Mouse (Mus musculus): ENCODE results near the gene Slc13a2. TPM values are rescaled to one million over a fixed set of nuclear protein-coding genes. Genes with fewer than 3 reads are reported as not detected.

Gene Slc13a2
- total RNA-seq, 1 experiment = 0.13 TPM

DNA sequence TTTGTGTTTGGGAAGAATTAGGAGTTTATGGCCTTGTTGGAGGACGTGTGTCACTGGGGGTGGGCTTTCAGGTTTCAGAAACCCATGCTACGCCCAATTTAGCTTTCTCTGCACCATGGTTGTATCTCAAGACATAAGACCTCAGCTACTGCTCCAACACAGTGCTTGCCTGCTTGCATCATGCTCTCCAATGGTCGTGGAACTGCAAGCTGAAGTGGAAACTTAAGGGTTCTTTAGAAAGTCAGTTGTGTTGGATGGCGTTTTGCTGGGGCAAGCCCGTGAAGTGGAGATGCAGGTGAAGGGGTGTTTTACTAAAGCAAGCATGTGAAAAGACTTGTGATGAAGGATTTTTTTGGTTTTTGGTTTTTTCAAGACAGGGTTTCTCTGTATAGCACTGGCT is 21.1 kb upstream of the Slc13a2 start:
- in situ Hi-C loops (cut with MboI; ENCODE audit: low sequenced_read_pairs in 2 of 2, unreplicated experiment in 2 of 2) = no loop called here
- no peak for DNase-seq (ENCODE audit: low read depth, low spot score)
- H3K36me3 ChIP-seq (ENCODE audit: control insufficient read depth, insufficient read depth, low read length, poor library complexity, severe bottlenecking) = no peaks in the 10 kb centered on the region
- H3K4me3 ChIP-seq (ENCODE audit: insufficient read depth in 1 of 2, low read depth in 1 of 2, low read length in 2 of 2, poor library complexity in 1 of 2, severe bottlenecking in 1 of 2) = no peak overlapping the region
- H3K27ac ChIP-seq (ENCODE audit: insufficient read depth, low read depth, low read length, poor library complexity, severe bottlenecking) = no peak overlapping the region
- H3K4me1 ChIP-seq (ENCODE audit: control insufficient read depth in 2 of 2, insufficient read depth in 2 of 2, low read length in 2 of 2, poor library complexity in 1 of 2) = peaks cover 0 to 4% of the 10 kb centered on the region in 2 experiments; a peak in 3 of 4 replicates
- H3K9me3 ChIP-seq (ENCODE audit: control insufficient read depth, insufficient read depth, low read depth, low read length) = no peaks in the 10 kb centered on the region
- TF ChIP-seq HCFC1 (IDR thresholded peaks at IDR 0.05; ENCODE audit: borderline replicate concordance, insufficient read depth, low read length) (no peak), MAFK (IDR thresholded peaks at IDR 0.05; ENCODE audit: insufficient read depth, low read depth, low read length) (no peak), ZC3H11A (IDR thresholded peaks at IDR 0.05; ENCODE audit: borderline replicate concordance, low read depth, low read length) (no peak), CHD2 (IDR thresholded peaks at IDR 0.05; ENCODE audit: low read depth, low read length) (no peak), ZNF384 (IDR thresholded peaks at IDR 0.05; ENCODE audit: low read depth, low read length) (no peak)
- H3K9ac ChIP-seq (ENCODE audit: insufficient read depth, low read depth, low read length, poor library complexity, severe bottlenecking) = no peak overlapping the region

DNA sequence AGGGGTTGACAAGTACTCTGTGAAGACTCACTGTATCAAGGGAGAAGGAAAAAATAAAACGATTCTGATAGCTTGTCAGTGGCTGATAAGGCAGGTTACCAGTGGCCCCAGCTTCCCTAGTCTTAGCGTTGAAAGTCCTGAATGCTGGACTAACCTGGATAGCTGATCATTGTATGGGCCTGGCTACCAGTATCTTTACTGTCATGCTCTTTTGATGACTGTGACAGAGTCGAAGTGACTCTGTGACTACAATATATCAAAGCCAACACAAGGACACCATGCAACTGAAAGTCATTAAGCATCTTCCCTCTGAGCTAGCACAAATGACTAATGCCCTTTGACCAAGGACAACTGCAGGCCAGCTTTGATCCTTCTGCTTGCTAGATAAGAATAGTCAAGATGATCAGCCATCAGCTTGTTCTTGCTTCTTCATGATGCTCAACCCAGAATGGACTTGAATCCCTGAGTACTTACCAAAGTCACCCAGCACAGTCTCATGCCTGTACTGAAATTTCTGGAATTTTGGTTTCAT is 16.4 kb upstream of the Slc13a2 start:
- no peak overlapping the region for H3K9ac ChIP-seq (ENCODE audit: insufficient read depth, low read depth, low read length, poor library complexity, severe bottlenecking)
- H3K36me3 ChIP-seq (ENCODE audit: control insufficient read depth, insufficient read depth, low read length, poor library complexity, severe bottlenecking) = no peaks in the 10 kb centered on the region
- no peak overlapping the region for H3K4me3 ChIP-seq (ENCODE audit: insufficient read depth in 1 of 2, low read depth in 1 of 2, low read length in 2 of 2, poor library complexity in 1 of 2, severe bottlenecking in 1 of 2)
- no peak overlapping the region for H3K27ac ChIP-seq (ENCODE audit: insufficient read depth, low read depth, low read length, poor library complexity, severe bottlenecking)
- H3K9me3 ChIP-seq (ENCODE audit: control insufficient read depth, insufficient read depth, low read depth, low read length) = no peaks in the 10 kb centered on the region
- no peak for DNase-seq (ENCODE audit: low read depth, low spot score)
- no peak for TF ChIP-seq MAFK (IDR thresholded peaks at IDR 0.05; ENCODE audit: insufficient read depth, low read depth, low read length)
- TF ChIP-seq HCFC1 (IDR thresholded peaks at IDR 0.05; ENCODE audit: borderline replicate concordance, insufficient read depth, low read length) = no peak
- TF ChIP-seq ZNF384 (IDR thresholded peaks at IDR 0.05; ENCODE audit: low read depth, low read length) = no peak
- TF ChIP-seq CHD2 (IDR thresholded peaks at IDR 0.05; ENCODE audit: low read depth, low read length) = no peak
- no peak for TF ChIP-seq ZC3H11A (IDR thresholded peaks at IDR 0.05; ENCODE audit: borderline replicate concordance, low read depth, low read length)
- in situ Hi-C loops (cut with MboI; ENCODE audit: low sequenced_read_pairs in 2 of 2, unreplicated experiment in 2 of 2) = no loop called here
- peaks cover 0 to 10% of the 10 kb centered on the region in 2 experiments; a peak in 3 of 4 replicates for H3K4me1 ChIP-seq (ENCODE audit: control insufficient read depth in 2 of 2, insufficient read depth in 2 of 2, low read length in 2 of 2, poor library complexity in 1 of 2)

DNA sequence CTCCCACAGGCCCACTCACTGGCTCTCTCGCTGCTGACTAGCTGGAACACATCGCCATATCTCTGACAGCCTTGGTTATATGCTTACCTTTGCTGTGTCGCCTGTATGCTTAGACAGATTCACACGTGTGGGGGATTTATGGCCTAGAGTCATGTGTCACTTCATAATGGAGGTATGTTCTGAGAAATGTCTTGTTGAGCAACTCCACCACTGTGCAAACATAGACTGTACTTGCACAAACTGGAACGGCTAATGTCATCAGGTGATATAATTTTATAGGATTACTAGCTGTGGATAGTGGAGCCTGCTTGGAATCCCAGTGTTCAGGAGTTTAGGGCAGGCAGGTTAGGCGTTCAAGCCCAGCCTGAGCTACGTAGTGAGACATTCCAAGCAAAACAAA is 15.2 kb upstream of the Slc13a2 start:
- DNase-seq (ENCODE audit: low read depth, low spot score) = no peak
- Histone ChIP-seq H3K27ac (ENCODE audit: insufficient read depth, low read depth, low read length, poor library complexity, severe bottlenecking) (no peak overlapping the region), H3K4me1 (ENCODE audit: control insufficient read depth in 2 of 2, insufficient read depth in 2 of 2, low read length in 2 of 2, poor library complexity in 1 of 2) (peaks cover 0 to 10% of the 10 kb centered on the region in 2 experiments; a peak in 3 of 4 replicates), H3K36me3 (ENCODE audit: control insufficient read depth, insufficient read depth, low read length, poor library complexity, severe bottlenecking) (no peaks in the 10 kb centered on the region), H3K4me3 (ENCODE audit: insufficient read depth in 1 of 2, low read depth in 1 of 2, low read length in 2 of 2, poor library complexity in 1 of 2, severe bottlenecking in 1 of 2) (no peak overlapping the region), H3K9ac (ENCODE audit: insufficient read depth, low read depth, low read length, poor library complexity, severe bottlenecking) (no peak overlapping the region), H3K9me3 (ENCODE audit: control insufficient read depth, insufficient read depth, low read depth, low read length) (no peaks in the 10 kb centered on the region)
- in situ Hi-C loops (cut with MboI; ENCODE audit: low sequenced_read_pairs in 2 of 2, unreplicated experiment in 2 of 2) = no loop called here
- TF ChIP-seq CHD2 (IDR thresholded peaks at IDR 0.05; ENCODE audit: low read depth, low read length) (no peak), MAFK (IDR thresholded peaks at IDR 0.05; ENCODE audit: insufficient read depth, low read depth, low read length) (no peak), ZC3H11A (IDR thresholded peaks at IDR 0.05; ENCODE audit: borderline replicate concordance, low read depth, low read length) (no peak), ZNF384 (IDR thresholded peaks at IDR 0.05; ENCODE audit: low read depth, low read length) (no peak), HCFC1 (IDR thresholded peaks at IDR 0.05; ENCODE audit: borderline replicate concordance, insufficient read depth, low read length) (no peak)

DNA sequence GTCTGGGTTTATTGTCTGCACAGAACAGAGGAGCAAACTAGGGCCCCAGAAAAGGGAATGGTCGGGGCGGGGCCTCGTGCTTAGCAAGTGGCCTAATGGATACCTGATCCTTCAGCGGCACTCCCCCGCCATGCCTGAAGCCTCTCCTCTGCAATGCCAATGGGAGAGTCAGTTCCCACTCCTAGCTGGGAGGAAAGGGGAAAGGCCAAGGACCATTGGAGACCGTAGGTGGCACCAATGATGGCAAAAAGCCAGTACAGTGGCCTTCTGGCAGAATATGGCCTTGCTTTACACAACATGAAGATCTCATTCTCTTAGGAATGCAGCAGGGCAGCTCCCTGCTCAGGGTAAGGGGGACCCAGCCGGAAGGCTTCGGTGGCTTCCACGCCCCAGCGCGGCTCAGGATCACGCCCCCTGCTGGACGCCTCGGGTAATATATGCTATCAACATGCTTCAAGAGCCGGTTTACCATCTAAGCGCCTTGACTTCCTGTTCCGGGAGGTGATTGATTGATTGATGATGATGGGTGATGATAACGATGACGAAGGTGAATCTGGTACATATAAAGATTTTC is 13.8 kb upstream of the Slc13a2 start:
- peak; percentile 84 for DNase-seq (ENCODE audit: low read depth, low spot score)
- Histone ChIP-seq H3K9ac (ENCODE audit: insufficient read depth, low read depth, low read length, poor library complexity, severe bottlenecking) (peak overlapping the region; percentile 67; the same call in 1 of the 2 replicates), H3K27ac (ENCODE audit: insufficient read depth, low read depth, low read length, poor library complexity, severe bottlenecking) (no peak overlapping the region), H3K4me1 (ENCODE audit: control insufficient read depth in 2 of 2, insufficient read depth in 2 of 2, low read length in 2 of 2, poor library complexity in 1 of 2) (peaks cover 2 to 14% of the 10 kb centered on the region in 2 experiments; a peak in 3 of 4 replicates), H3K4me3 (ENCODE audit: insufficient read depth in 1 of 2, low read depth in 1 of 2, low read length in 2 of 2, poor library complexity in 1 of 2, severe bottlenecking in 1 of 2) (peak overlapping the region; percentile 20 to 60; a peak in 3 of 4 replicates), H3K9me3 (ENCODE audit: control insufficient read depth, insufficient read depth, low read depth, low read length) (no peaks in the 10 kb centered on the region), H3K36me3 (ENCODE audit: control insufficient read depth, insufficient read depth, low read length, poor library complexity, severe bottlenecking) (no peaks in the 10 kb centered on the region)
- in situ Hi-C loops (cut with MboI; ENCODE audit: low sequenced_read_pairs in 2 of 2, unreplicated experiment in 2 of 2) = no loop called here
- TF ChIP-seq CHD2 (IDR thresholded peaks at IDR 0.05; ENCODE audit: low read depth, low read length) = no peak
- no peak for TF ChIP-seq ZC3H11A (IDR thresholded peaks at IDR 0.05; ENCODE audit: borderline replicate concordance, low read depth, low read length)
- no peak for TF ChIP-seq HCFC1 (IDR thresholded peaks at IDR 0.05; ENCODE audit: borderline replicate concordance, insufficient read depth, low read length)
- no peak for TF ChIP-seq ZNF384 (IDR thresholded peaks at IDR 0.05; ENCODE audit: low read depth, low read length)
- TF ChIP-seq MAFK (IDR thresholded peaks at IDR 0.05; ENCODE audit: insufficient read depth, low read depth, low read length) = no peak
